Mouse (Mus musculus) intestine, postnatal 0 days (tissue): ENCODE data around the gene Kif18b. TPM values are rescaled to one million over a fixed set of nuclear protein-coding genes. Genes with fewer than 3 reads are reported as not detected.

Experiments used
- ATAC-seq: fragments of 200-750 bp; cut with Nextera tagmentation; 2 replicates; pipeline ENCODE4 v1.8.0; 2017; ENCODE audit warnings: mild to moderate bottlenecking, moderate TSS enrichment, moderate library complexity
- H3K27ac ChIP-seq: fragments of 300-500 bp; sonication (generic); 2 replicates; pipeline ENCODE4 v1.5.1; 2014; ENCODE audit warnings: mild to moderate bottlenecking, low read depth, low read length, moderate library complexity
- H3K27me3 ChIP-seq: fragments of 300-500 bp; sonication (generic); replicated peaks from 2 replicates; pipeline ENCODE4 v1.6.1; 2014; ENCODE audit warnings: low read length, mixed read lengths; ENCODE audit not compliant: control insufficient read depth, insufficient read depth
- H3K36me3 ChIP-seq: fragments of 300-500 bp; sonication (generic); 2 replicates; pipeline ENCODE4 v1.6.1; 2014; ENCODE audit warnings: mild to moderate bottlenecking, moderate library complexity; ENCODE audit not compliant: control insufficient read depth, insufficient read depth
- H3K4me1 ChIP-seq: fragments of 300-500 bp; sonication (generic); replicated peaks from 2 replicates; pipeline ENCODE4 v1.6.1; 2014; ENCODE audit warnings: antibody characterized with exemption, low read length, mixed read lengths; ENCODE audit not compliant: control insufficient read depth, insufficient read depth
- H3K4me2 ChIP-seq: fragments of 300-500 bp; sonication (generic); replicated peaks from 2 replicates; pipeline ENCODE4 v1.6.1; 2014; ENCODE audit warnings: low read depth, mild to moderate bottlenecking, moderate library complexity
- H3K4me3 ChIP-seq: fragments of 300-500 bp; sonication (generic); 2 replicates; pipeline ENCODE4 v1.5.1; 2014; ENCODE audit warnings: low read depth, low read length
- H3K9ac ChIP-seq: fragments of 300-500 bp; sonication (generic); 2 replicates; pipeline ENCODE4 v1.6.1; 2014; ENCODE audit warnings: mild to moderate bottlenecking, low read depth, low read length
- H3K9me3 ChIP-seq: fragments of 300-500 bp; sonication (generic); 2 replicates; pipeline ENCODE4 v1.6.1; 2016; ENCODE audit warnings: mixed run types; ENCODE audit not compliant: control insufficient read depth
- CTCF ChIP-seq: sonication (generic); IDR thresholded peaks from 2 replicates; pipeline ENCODE4 v1.5.1; 2016; ENCODE audit warnings: low read depth, mild to moderate bottlenecking, control low read depth, antibody characterized with exemption, moderate library complexity
- WGBS: fragments of 180-500 bp; shearing (Covaris S2); extraction: QIAGEN DNeasy Blood & Tissue Kit; methylation state at CpG from one replicate; pipeline ENCODE4 v1.1.7; 2014; 5-methylcytosine and 5-hydroxymethylcytosine counted together
- polyA plus RNA-seq: library from polyadenylated mRNA; unstranded; fragments of >200 nt; fragmentation: Nextera tagmentation; extraction: Ambion mirVana; gene quantifications from 2 replicates; pipeline ENCODE4 v1.2.1, GENCODE M21; 2015

The Kif18b gene
- polyA plus RNA-seq, 1 experiment from 2014 or later = 1.1 TPM

GRCm38 (mm10) chr11:102941236-102941635 is 16.3 kb upstream of the Kif18b start:
- ATAC-seq = no peak
- peaks cover 4% of the 10 kb centered on the region; the same call in 1 of the 2 replicates for H3K4me1 ChIP-seq
- no peak overlapping the region for H3K27ac ChIP-seq
- H3K36me3 ChIP-seq = no peaks in the 10 kb centered on the region
- H3K27me3 ChIP-seq = peaks cover 41% of the 10 kb centered on the region
- no peak for TF ChIP-seq CTCF
- H3K4me3 ChIP-seq = no peak overlapping the region
- H3K9ac ChIP-seq = no peak overlapping the region
- no peaks in the 10 kb centered on the region for H3K9me3 ChIP-seq
- WGBS = 59% methylated on average over 6 of the region's 6 CpGs
- no peak overlapping the region for H3K4me2 ChIP-seq

- H3K9ac ChIP-seq = no peak overlapping the region
- H3K4me2 ChIP-seq = 0 out of 2 replicates have a peak overlapping the region, but pooled peaks have one; percentile 9
- H3K27ac ChIP-seq = no peak overlapping the region
- peaks cover 20% of the 10 kb centered on the region for H3K27me3 ChIP-seq
- 22% methylated on average over 13 of the region's 13 CpGs for WGBS
- TF ChIP-seq CTCF = peak; percentile 36
- H3K9me3 ChIP-seq = no peaks in the 10 kb centered on the region
- no peaks in the 10 kb centered on the region for H3K36me3 ChIP-seq
- H3K4me1 ChIP-seq = no peaks in the 10 kb centered on the region
- 0 out of 2 replicates have a peak, but pooled peaks have one; percentile 31 for ATAC-seq
- H3K4me3 ChIP-seq = no peak overlapping the region
Measured at GRCm38 (mm10) chr11:102939024-102939675, 14.2 kb upstream of the Kif18b start.

GRCm38 (mm10) chr11:102937529-102938182 is 12.7 kb upstream of the Kif18b start:
- no peaks in the 10 kb centered on the region for H3K4me1 ChIP-seq
- no peak for ATAC-seq
- H3K4me2 ChIP-seq = no peak overlapping the region
- 72% methylated on average over 3 of the region's 3 CpGs for WGBS
- H3K9ac ChIP-seq = no peak overlapping the region
- no peak overlapping the region for H3K4me3 ChIP-seq
- no peaks in the 10 kb centered on the region for H3K36me3 ChIP-seq
- TF ChIP-seq CTCF = no peak
- H3K27ac ChIP-seq = no peak overlapping the region
- H3K27me3 ChIP-seq = peaks cover 7% of the 10 kb centered on the region
- no peaks in the 10 kb centered on the region for H3K9me3 ChIP-seq

- no peaks in the 10 kb centered on the region for H3K4me1 ChIP-seq
- no peak overlapping the region for H3K9ac ChIP-seq
- no peak overlapping the region for H3K27ac ChIP-seq
- no peaks in the 10 kb centered on the region for H3K36me3 ChIP-seq
- no peak for ATAC-seq
- no peak overlapping the region for H3K4me3 ChIP-seq
- no peak overlapping the region for H3K4me2 ChIP-seq
- peaks cover 1% of the 10 kb centered on the region; the same call in 1 of the 2 replicates for H3K27me3 ChIP-seq
- H3K9me3 ChIP-seq = no peaks in the 10 kb centered on the region
- no peak for TF ChIP-seq CTCF
- WGBS = 42% methylated on average over 4 of the region's 4 CpGs
Measured at GRCm38 (mm10) chr11:102936272-102936671, 11.3 kb upstream of the Kif18b start.

GRCm38 (mm10) chr11:102930672-102931071 is 5.7 kb upstream of the Kif18b start:
- ATAC-seq = no peak
- H3K4me2 ChIP-seq = no peak overlapping the region
- H3K36me3 ChIP-seq = no peaks in the 10 kb centered on the region
- H3K4me1 ChIP-seq = no peaks in the 10 kb centered on the region
- TF ChIP-seq CTCF = no peak
- H3K27ac ChIP-seq = no peak overlapping the region
- WGBS = 87% methylated on average over 10 of the region's 10 CpGs
- H3K4me3 ChIP-seq = no peak overlapping the region
- H3K27me3 ChIP-seq = no peaks in the 10 kb centered on the region
- H3K9me3 ChIP-seq = no peaks in the 10 kb centered on the region
- no peak overlapping the region for H3K9ac ChIP-seq

- ATAC-seq = peak; percentile 59
- no peaks in the 10 kb centered on the region for H3K27me3 ChIP-seq
- H3K9me3 ChIP-seq = no peaks in the 10 kb centered on the region
- H3K9ac ChIP-seq = peak overlapping the region; percentile 50; the same call in 1 of the 2 replicates
- 2% methylated on average over 10 of the region's 10 CpGs for WGBS
- peak overlapping the region; percentile 86 for H3K4me2 ChIP-seq
- H3K36me3 ChIP-seq = no peaks in the 10 kb centered on the region
- peak overlapping the region; percentile 79 for H3K4me3 ChIP-seq
- H3K4me1 ChIP-seq = no peaks in the 10 kb centered on the region
- H3K27ac ChIP-seq = peak overlapping the region; percentile 65; the same call in 1 of the 2 replicates
- peak; percentile 63 for TF ChIP-seq CTCF
Measured at GRCm38 (mm10) chr11:102925351-102925717, 410 bp upstream of the Kif18b start.
